Mouse (Mus musculus) MEL (cell line): ENCODE results near the gene Zcchc10.

ENCODE experiments used
- BHLHE40 ChIP-seq: IDR thresholded peaks from 2 replicates; pipeline ENCODE4 v1.6.1; 2012; ENCODE audit warnings: low read depth, mild to moderate bottlenecking, inconsistent platforms, low read length, improper control_type of control experiment, borderline replicate concordance
- CTCF ChIP-seq, 3 experiments: IDR thresholded peaks in 2 of 3; conservative IDR thresholded peaks in 1 of 3; 2 replicates each; pipeline ENCODE4 v1.5.1; 2011 to 2012; ENCODE audit warnings: low read length in 3 of 3, low read depth in 2 of 3, mild to moderate bottlenecking in 2 of 3, improper control_type of control experiment in 1 of 3, inconsistent platforms in 1 of 3, mixed read lengths in 1 of 3, moderate library complexity in 1 of 3; ENCODE audit not compliant: control insufficient read depth in 1 of 3, insufficient read depth in 1 of 3, poor library complexity in 1 of 3, severe bottlenecking in 1 of 3
- POLR2AphosphoS5 ChIP-seq: IDR thresholded peaks from 2 replicates; pipeline ENCODE4 v1.6.1; 2012; ENCODE audit warnings: low read depth, borderline replicate concordance, mild to moderate bottlenecking, inconsistent platforms, low read length, moderate library complexity, mixed read lengths

DNA sequence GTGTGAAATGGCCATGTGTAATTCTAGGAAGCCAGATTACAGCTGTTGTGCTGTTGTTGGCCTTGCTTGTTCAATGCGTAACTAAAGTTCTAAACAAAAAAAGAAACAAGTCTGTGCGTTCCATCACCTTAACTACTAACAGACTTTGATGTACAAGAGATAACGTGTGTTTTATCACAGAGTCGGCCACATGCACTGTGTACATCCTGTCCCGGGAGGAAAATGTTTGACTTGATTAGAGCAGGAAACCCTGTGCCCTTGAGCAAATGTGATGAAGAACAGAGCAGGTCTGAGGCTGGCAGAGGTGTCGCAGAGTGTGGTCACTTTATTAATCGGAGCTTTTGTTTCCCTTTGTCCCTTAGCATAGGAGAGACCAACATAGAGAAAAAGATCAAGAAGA, 5.8 kb downstream of the Zcchc10 start:
- TF ChIP-seq CTCF (IDR thresholded peaks at IDR 0.05 in 2 of 3, conservative IDR thresholded peaks at IDR 0.05 in 1 of 3; ENCODE audit: control insufficient read depth in 1 of 3, insufficient read depth in 1 of 3, low read depth in 2 of 3, low read length in 3 of 3, poor library complexity in 1 of 3, severe bottlenecking in 1 of 3), result no peak
- no peak for TF ChIP-seq BHLHE40
- TF ChIP-seq POLR2AphosphoS5, result no peak
